Mouse (Mus musculus) stomach, postnatal 0 days (tissue): ENCODE measurements around the gene Src.
A peak's percentile ranks its signal among the peaks of the same experiment; 100 is the strongest.

Experiments used
- CTCF ChIP-seq: IDR thresholded peaks from 2 replicates; pipeline ENCODE4 v1.5.1; 2016; ENCODE audit warnings: antibody characterized with exemption, low read depth, mild to moderate bottlenecking, moderate library complexity
- EP300 ChIP-seq: optimal IDR thresholded peaks from 2 replicates; pipeline ENCODE3; 2016; ENCODE audit warnings: antibody characterized with exemption

DNA sequence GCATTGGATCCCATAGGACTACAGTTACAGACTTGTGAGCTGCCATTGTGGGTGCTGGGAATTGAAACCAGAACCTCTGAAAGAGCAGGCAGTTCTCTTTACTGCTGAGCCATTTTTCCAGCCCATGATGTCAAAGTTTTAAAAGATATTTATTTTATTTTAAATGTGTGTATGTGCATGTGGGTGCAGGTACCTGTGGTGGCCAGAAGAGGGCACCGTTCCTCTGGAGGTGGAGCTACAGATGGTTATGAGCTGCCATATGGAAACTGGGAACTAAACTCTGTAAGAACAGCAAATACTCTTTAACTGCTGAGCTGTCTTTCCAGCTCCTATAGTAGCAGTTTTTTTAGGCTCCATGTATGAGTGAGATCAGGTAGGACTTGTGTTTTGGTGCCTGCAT is 23.1 kb downstream of the Src start:
- peak; percentile 56 for TF ChIP-seq CTCF
- no peak for TF ChIP-seq EP300
